Mouse (Mus musculus) heart, embryonic 13.5 days (tissue): ENCODE measurements around the gene Stag1. TPM values are rescaled to one million over a fixed set of nuclear protein-coding genes. Genes with fewer than 3 reads are reported as not detected.

ENCODE experiments used
- ATAC-seq: fragments of 200-750 bp; cut with Nextera tagmentation; 2 replicates; pipeline ENCODE4 v1.8.0; 2017; ENCODE audit warnings: moderate TSS enrichment; ENCODE audit not compliant: insufficient number of reproducible peaks, low FRiP score, low TSS enrichment; ENCODE audit errors: extremely low read depth
- H3K27ac ChIP-seq: fragments of 300-500 bp; sonication (generic); replicated peaks from 2 replicates; pipeline ENCODE4 v1.5.1; 2015; ENCODE audit warnings: moderate library complexity, mild to moderate bottlenecking, inconsistent platforms
- H3K27me3 ChIP-seq: fragments of 300-500 bp; sonication (generic); replicated peaks from 2 replicates; pipeline ENCODE4 v1.6.1; 2015; ENCODE audit warnings: mild to moderate bottlenecking, inconsistent platforms
- H3K36me3 ChIP-seq: fragments of 300-500 bp; sonication (generic); 2 replicates; pipeline ENCODE4 v1.6.1; 2015; ENCODE audit warnings: mild to moderate bottlenecking, inconsistent platforms
- H3K4me1 ChIP-seq: fragments of 300-500 bp; sonication (generic); 2 replicates; pipeline ENCODE4 v1.6.1; 2015; ENCODE audit warnings: inconsistent platforms
- H3K4me2 ChIP-seq: fragments of 300-500 bp; sonication (generic); 2 replicates; pipeline ENCODE4 v1.6.1; 2015; ENCODE audit warnings: inconsistent platforms, mild to moderate bottlenecking, moderate library complexity
- H3K4me3 ChIP-seq: fragments of 300-500 bp; sonication (generic); 2 replicates; pipeline ENCODE4 v1.5.1; 2015; ENCODE audit warnings: moderate library complexity, mild to moderate bottlenecking, inconsistent platforms
- H3K9ac ChIP-seq: fragments of 300-500 bp; sonication (generic); 2 replicates; pipeline ENCODE4 v1.6.1; 2015; ENCODE audit warnings: inconsistent platforms, mild to moderate bottlenecking, moderate library complexity
- H3K9me3 ChIP-seq: fragments of 300-500 bp; sonication (generic); 2 replicates; pipeline ENCODE4 v1.6.1; 2016; ENCODE audit warnings: inconsistent platforms
- WGBS: fragments of 180-500 bp; shearing (Covaris S2); methylation state at CpG from one replicate; pipeline ENCODE4 v1.1.7; 2015; ENCODE audit warnings: mixed read lengths; 5-methylcytosine and 5-hydroxymethylcytosine counted together
- polyA plus RNA-seq: library from polyadenylated mRNA; unstranded; fragments of >200 nt; fragmentation: Nextera tagmentation; extraction: Ambion mirVana; gene quantifications from 2 replicates; pipeline ENCODE4 v1.2.1, GENCODE M21; 2015

Stag1 gene
- polyA plus RNA-seq, 1 experiment from 2014 or later = 25.7 TPM

DNA sequence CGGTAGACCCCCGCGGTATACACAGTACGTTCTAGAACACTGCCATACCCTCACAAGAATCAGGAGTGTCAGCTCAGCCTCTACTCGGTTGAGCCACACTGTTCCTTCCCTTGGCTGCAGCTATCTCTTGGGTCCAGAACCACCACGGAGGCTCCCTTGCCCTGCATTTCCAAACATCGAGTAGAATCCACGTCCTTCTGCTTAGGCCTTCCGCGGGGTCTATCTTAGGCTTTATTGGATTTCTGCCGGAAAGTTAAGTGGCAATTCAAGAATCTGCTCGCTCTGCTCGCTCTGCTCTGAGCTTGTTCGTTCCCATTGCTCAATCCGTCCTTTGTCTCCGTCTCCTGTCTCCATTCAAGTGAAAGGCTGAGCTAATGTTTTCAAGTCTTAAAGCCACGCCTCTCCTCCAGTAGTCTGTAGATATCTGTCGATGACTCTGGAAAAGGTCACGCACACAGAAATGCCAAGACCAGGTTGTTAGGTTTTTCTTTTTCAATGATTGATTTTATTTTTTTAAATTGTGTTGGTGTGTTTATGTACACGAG lies 17.3 kb upstream of the Stag1 start:
- peaks cover 25% of the 10 kb centered on the region for H3K4me1 ChIP-seq

GRCm38 (mm10) chr9:100581543-100582492 lies 15.8 kb upstream of the Stag1 start:
- Histone ChIP-seq H3K36me3 (no peaks in the 10 kb centered on the region), H3K9ac (no peak overlapping the region; the same call in 1 of the 2 replicates), H3K4me3 (no peak overlapping the region), H3K27ac (peak overlapping the region; percentile 87), H3K4me1 (peaks cover 25% of the 10 kb centered on the region), H3K9me3 (no peaks in the 10 kb centered on the region), H3K27me3 (no peaks in the 10 kb centered on the region), H3K4me2 (peak overlapping the region; percentile 16; the same call in 1 of the 2 replicates)
- 48% methylated on average over 13 of the region's 13 CpGs for WGBS
- ATAC-seq = peak; percentile 71; the same call in 1 of the 2 replicates

More for the DNA sequence above, 17.3 kb upstream of the Stag1 start:
- Histone ChIP-seq H3K4me2 (no peak overlapping the region), H3K27me3 (no peaks in the 10 kb centered on the region), H3K9me3 (no peaks in the 10 kb centered on the region), H3K9ac (no peak overlapping the region), H3K36me3 (no peaks in the 10 kb centered on the region), H3K27ac (no peak overlapping the region), H3K4me3 (no peak overlapping the region)
- WGBS = 64% methylated on average over 20 of the region's 20 CpGs
- ATAC-seq = no peak

- Histone ChIP-seq H3K27me3 (no peaks in the 10 kb centered on the region), H3K4me1 (peaks cover 25% of the 10 kb centered on the region), H3K4me2 (peak overlapping the region; percentile 42), H3K9me3 (no peaks in the 10 kb centered on the region), H3K4me3 (no peak overlapping the region), H3K9ac (0 out of 2 replicates have a peak overlapping the region, but pooled peaks have one; percentile 1), H3K27ac (peak overlapping the region; percentile 87), H3K36me3 (no peaks in the 10 kb centered on the region)
- 48% methylated on average over 13 of the region's 13 CpGs for WGBS
- ATAC-seq = no peak
Measured at GRCm38 (mm10) chr9:100582883-100583575, 14.6 kb upstream of the Stag1 start.

DNA sequence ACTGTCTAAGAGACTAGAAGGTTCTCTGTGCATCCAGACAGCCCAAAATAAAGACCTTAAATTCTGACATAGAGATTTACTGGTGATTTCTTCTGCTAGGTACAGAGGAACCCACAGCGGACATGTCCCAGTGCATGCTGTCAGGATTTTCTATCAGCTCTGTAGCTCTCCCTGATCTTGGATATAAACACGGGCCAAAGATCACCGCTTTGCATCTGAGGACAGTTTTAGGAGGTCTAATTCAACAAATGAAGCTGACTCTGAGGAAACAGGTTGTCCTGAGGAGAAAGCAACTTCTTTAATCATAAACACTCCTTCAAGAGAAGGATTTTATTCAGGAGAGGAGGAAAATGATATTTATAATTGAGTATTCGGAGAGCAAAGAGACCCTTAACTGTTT lies 13.6 kb upstream of the Stag1 start:
- no peak overlapping the region for H3K27ac ChIP-seq
- peaks cover 25% of the 10 kb centered on the region for H3K4me1 ChIP-seq
- 84% methylated on average over 4 of the region's 4 CpGs for WGBS
- no peak overlapping the region for H3K9ac ChIP-seq
- no peak overlapping the region for H3K4me3 ChIP-seq
- H3K9me3 ChIP-seq = no peaks in the 10 kb centered on the region
- H3K36me3 ChIP-seq = no peaks in the 10 kb centered on the region
- H3K4me2 ChIP-seq = no peak overlapping the region
- H3K27me3 ChIP-seq = no peaks in the 10 kb centered on the region
- no peak for ATAC-seq

GRCm38 (mm10) chr9:100590462-100590861 lies 7.1 kb upstream of the Stag1 start:
- Histone ChIP-seq H3K4me2 (no peak overlapping the region), H3K27me3 (no peaks in the 10 kb centered on the region), H3K27ac (no peak overlapping the region), H3K9ac (no peak overlapping the region), H3K4me1 (no peaks in the 10 kb centered on the region), H3K9me3 (no peaks in the 10 kb centered on the region), H3K4me3 (no peak overlapping the region), H3K36me3 (no peaks in the 10 kb centered on the region)
- WGBS = 63% methylated on average over 4 of the region's 4 CpGs
- no peak for ATAC-seq

DNA sequence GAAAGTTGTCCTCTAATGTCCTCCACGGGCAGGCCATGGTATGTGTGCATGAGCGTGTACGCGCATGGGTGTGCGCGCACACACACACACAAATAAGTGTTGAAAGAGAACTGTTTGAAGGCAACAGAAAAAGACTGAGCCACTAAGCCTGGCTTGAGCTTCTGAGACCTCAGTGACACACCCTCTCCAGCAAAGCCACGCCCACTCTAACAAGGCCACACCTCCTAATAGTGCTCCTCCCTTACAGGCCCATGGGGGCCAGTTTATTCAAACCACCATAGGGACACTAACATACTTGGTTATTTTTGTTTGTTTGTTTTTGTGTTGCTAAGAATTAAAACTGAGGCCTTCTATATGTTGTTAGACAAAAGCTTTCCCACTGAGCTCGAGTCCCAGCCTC lies 1.3 kb upstream of the Stag1 start:
- no peaks in the 10 kb centered on the region for H3K36me3 ChIP-seq
- H3K4me2 ChIP-seq = no peak overlapping the region
- no peak overlapping the region for H3K27ac ChIP-seq
- no peaks in the 10 kb centered on the region for H3K9me3 ChIP-seq
- H3K27me3 ChIP-seq = no peaks in the 10 kb centered on the region
- H3K9ac ChIP-seq = no peak overlapping the region
- WGBS = 86% methylated on average over 8 of the region's 8 CpGs
- no peak for ATAC-seq
- no peak overlapping the region for H3K4me3 ChIP-seq
- H3K4me1 ChIP-seq = peaks cover 11% of the 10 kb centered on the region; the same call in 1 of the 2 replicates

DNA sequence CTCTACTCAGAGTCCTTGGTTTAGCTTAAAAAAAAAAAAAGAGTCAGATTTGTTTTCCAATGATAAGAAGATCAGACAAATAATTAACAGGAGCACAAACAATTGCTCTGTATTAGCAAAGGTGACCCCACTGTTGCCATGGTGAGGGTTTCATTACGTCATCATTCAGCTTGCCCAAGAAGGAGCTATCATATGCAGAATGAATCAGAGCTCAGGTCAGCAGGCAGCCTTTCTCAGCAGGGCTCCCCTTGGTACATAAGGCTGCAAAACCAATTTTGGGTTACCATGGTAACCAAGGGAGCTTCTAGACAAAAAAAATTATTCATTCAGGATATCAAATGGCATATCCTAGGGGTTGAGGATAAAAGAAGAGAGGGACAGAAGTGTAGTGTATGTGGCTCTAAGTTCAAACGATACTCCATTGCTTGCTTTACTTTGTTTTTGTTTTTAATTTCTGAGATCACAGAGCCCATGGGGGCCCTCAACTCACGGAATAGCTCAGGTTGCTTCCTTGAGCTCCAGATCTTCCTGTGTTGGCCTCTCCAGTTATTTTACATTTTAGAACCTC lies 2.2 kb downstream of the Stag1 start:
- Histone ChIP-seq H3K27me3 (no peaks in the 10 kb centered on the region), H3K9ac (no peak overlapping the region), H3K9me3 (no peaks in the 10 kb centered on the region), H3K27ac (no peak overlapping the region), H3K4me3 (no peak overlapping the region), H3K4me1 (peaks cover 11% of the 10 kb centered on the region; the same call in 1 of the 2 replicates), H3K4me2 (no peak overlapping the region), H3K36me3 (no peaks in the 10 kb centered on the region)
- WGBS = 68% methylated on average over 3 of the region's 3 CpGs
- no peak for ATAC-seq

- H3K4me1 ChIP-seq = peaks cover 22% of the 10 kb centered on the region
- no peak overlapping the region for H3K27ac ChIP-seq
- no peak for ATAC-seq
- no peaks in the 10 kb centered on the region for H3K36me3 ChIP-seq
- no peak overlapping the region for H3K9ac ChIP-seq
- no peak overlapping the region for H3K4me3 ChIP-seq
- no peaks in the 10 kb centered on the region for H3K9me3 ChIP-seq
- 75% methylated on average over 1 of the region's 1 CpGs for WGBS
- no peak overlapping the region for H3K4me2 ChIP-seq
- H3K27me3 ChIP-seq = no peaks in the 10 kb centered on the region
Measured at GRCm38 (mm10) chr9:100602130-100602529, 4.5 kb downstream of the Stag1 start.

- no peaks in the 10 kb centered on the region for H3K9me3 ChIP-seq
- no peak overlapping the region for H3K4me3 ChIP-seq
- H3K36me3 ChIP-seq = no peaks in the 10 kb centered on the region
- H3K9ac ChIP-seq = no peak overlapping the region
- 62% methylated on average over 5 of the region's 5 CpGs for WGBS
- no peak overlapping the region for H3K4me2 ChIP-seq
- H3K4me1 ChIP-seq = peaks cover 22% of the 10 kb centered on the region
- H3K27me3 ChIP-seq = no peaks in the 10 kb centered on the region
- ATAC-seq = no peak
- no peak overlapping the region for H3K27ac ChIP-seq
Measured at GRCm38 (mm10) chr9:100603156-100603555, 5.6 kb downstream of the Stag1 start.

- no peak overlapping the region for H3K9ac ChIP-seq
- H3K4me2 ChIP-seq = no peak overlapping the region
- 80% methylated on average over 1 of the region's 1 CpGs for WGBS
- H3K27me3 ChIP-seq = no peaks in the 10 kb centered on the region
- no peak for ATAC-seq
- peak overlapping the region; percentile 55 for H3K27ac ChIP-seq
- H3K4me1 ChIP-seq = peaks cover 11% of the 10 kb centered on the region
- no peaks in the 10 kb centered on the region for H3K36me3 ChIP-seq
- H3K9me3 ChIP-seq = no peaks in the 10 kb centered on the region
- H3K4me3 ChIP-seq = no peak overlapping the region
Measured at GRCm38 (mm10) chr9:100605522-100605921, 7.9 kb downstream of the Stag1 start.

GRCm38 (mm10) chr9:100605985-100606554 lies 8.5 kb downstream of the Stag1 start:
- Histone ChIP-seq H3K9ac (no peak overlapping the region), H3K4me3 (no peak overlapping the region), H3K27ac (peak overlapping the region; percentile 55), H3K4me2 (0 out of 2 replicates have a peak overlapping the region, but pooled peaks have one; percentile 8), H3K9me3 (no peaks in the 10 kb centered on the region), H3K4me1 (peaks cover 11% of the 10 kb centered on the region), H3K36me3 (no peaks in the 10 kb centered on the region), H3K27me3 (no peaks in the 10 kb centered on the region)
- ATAC-seq = no peak
- 49% methylated on average over 7 of the region's 7 CpGs for WGBS
